Mouse (Mus musculus) stomach, embryonic 14.5 days (tissue): Measurements from ENCODE around the gene Thsd7b. TPM values are rescaled to one million over a fixed set of nuclear protein-coding genes. Genes with fewer than 3 reads are reported as not detected.
"Not testable (repeated sequence)": the region's sequence is repeated elsewhere in the genome, so short reads cannot be mapped to it uniquely, and the experiment has no call there.

Experiments
- ATAC-seq: fragments of 200-750 bp; cut with Nextera tagmentation; 2 replicates; pipeline ENCODE4 v1.8.0; 2017; ENCODE audit warnings: low read depth, moderate TSS enrichment; ENCODE audit not compliant: insufficient number of reproducible peaks, insufficient read depth, low FRiP score
- H3K27ac ChIP-seq: fragments of 300-500 bp; sonication (generic); 2 replicates; pipeline ENCODE4 v1.5.1; 2014; ENCODE audit warnings: mild to moderate bottlenecking, low read length, moderate library complexity, mixed read lengths
- H3K27me3 ChIP-seq: fragments of 300-500 bp; sonication (generic); 2 replicates; pipeline ENCODE4 v1.6.1; 2014; ENCODE audit warnings: low read length, control low read depth, mixed read lengths; ENCODE audit not compliant: control insufficient read depth, insufficient read depth
- H3K36me3 ChIP-seq: fragments of 300-500 bp; sonication (generic); 2 replicates; pipeline ENCODE4 v1.6.1; 2014; ENCODE audit warnings: mild to moderate bottlenecking, control low read depth, low read length, moderate library complexity, mixed read lengths; ENCODE audit not compliant: control insufficient read depth, insufficient read depth
- H3K4me1 ChIP-seq: fragments of 300-500 bp; sonication (generic); 2 replicates; pipeline ENCODE4 v1.6.1; 2014; ENCODE audit warnings: low read length, control low read depth, mixed read lengths; ENCODE audit not compliant: control insufficient read depth, insufficient read depth
- H3K4me2 ChIP-seq: fragments of 300-500 bp; sonication (generic); replicated peaks from 2 replicates; pipeline ENCODE4 v1.6.1; 2014; ENCODE audit warnings: low read depth, low read length, control low read depth
- H3K4me3 ChIP-seq: fragments of 300-500 bp; sonication (generic); 2 replicates; pipeline ENCODE4 v1.5.1; 2014; ENCODE audit warnings: low read depth, low read length, control low read depth
- H3K9ac ChIP-seq: fragments of 300-500 bp; sonication (generic); replicated peaks from 2 replicates; pipeline ENCODE4 v1.6.1; 2014; ENCODE audit warnings: low read depth, mild to moderate bottlenecking, control low read depth, low read length, moderate library complexity, mixed read lengths
- H3K9me3 ChIP-seq: fragments of 300-500 bp; sonication (generic); 2 replicates; pipeline ENCODE4 v1.6.1; 2016; ENCODE audit warnings: low read depth, low read length, control low read depth; ENCODE audit not compliant: control insufficient read depth
- WGBS: fragments of 180-500 bp; shearing (Covaris S2); extraction: QIAGEN DNeasy Blood & Tissue Kit; methylation state at CpG from one replicate; pipeline ENCODE4 v1.1.7; 2014; 5-methylcytosine and 5-hydroxymethylcytosine counted together
- polyA plus RNA-seq: library from polyadenylated mRNA; unstranded; fragments of >200 nt; fragmentation: Nextera tagmentation; extraction: Ambion mirVana; gene quantifications from 2 replicates; pipeline ENCODE4 v1.2.1, GENCODE M21; 2014

The Thsd7b gene
- polyA plus RNA-seq, 1 experiment from 2014 or later: 2.5 TPM

DNA sequence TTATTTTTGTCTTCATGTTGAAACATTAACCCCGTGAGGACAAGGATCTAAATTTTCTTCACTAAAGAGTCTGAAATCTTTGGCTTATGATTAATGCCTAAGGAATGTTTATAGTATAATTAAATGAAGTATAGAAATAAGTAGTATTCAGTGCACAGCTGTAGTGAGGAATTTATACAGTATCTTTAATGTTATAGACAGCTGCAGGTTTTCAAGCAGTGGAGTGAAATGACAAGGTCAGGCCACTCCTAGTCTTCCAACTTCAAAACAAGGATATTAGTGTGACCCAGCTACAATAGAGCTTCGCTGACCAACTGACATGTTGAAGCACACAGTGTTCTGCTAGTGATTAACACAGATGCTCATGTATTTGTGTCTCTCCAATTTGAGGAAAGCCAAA lies 949.8 kb downstream of the Thsd7b start:
- Histone ChIP-seq H3K4me3 (no peak overlapping the region), H3K9me3 (no peaks in the 10 kb centered on the region), H3K4me1 (no peaks in the 10 kb centered on the region), H3K4me2 (no peak overlapping the region), H3K36me3 (no peaks in the 10 kb centered on the region), H3K27me3 (no peaks in the 10 kb centered on the region), H3K9ac (no peak overlapping the region), H3K27ac (no peak overlapping the region)
- 22% methylated on average over 2 of the region's 2 CpGs for WGBS
- no peak for ATAC-seq

DNA sequence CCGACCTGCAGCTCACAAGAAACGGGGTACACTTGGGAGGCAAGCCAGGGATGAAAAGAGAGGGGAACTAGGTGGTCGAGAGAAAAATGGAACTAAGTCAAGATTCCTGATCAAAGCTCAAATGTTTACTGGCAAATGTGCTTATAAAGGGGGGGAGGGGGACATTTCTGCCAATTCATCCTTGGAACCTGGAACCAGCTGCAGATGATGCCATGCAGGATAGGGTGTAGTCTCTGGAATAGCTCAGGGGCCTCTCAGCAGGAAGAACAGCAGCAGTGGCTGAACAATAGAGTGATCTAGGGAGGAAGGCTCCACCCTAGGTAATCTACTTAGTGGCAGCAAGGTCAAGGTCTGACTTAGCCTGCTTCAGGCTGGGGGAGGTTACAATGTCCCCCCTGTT lies 972.5 kb downstream of the Thsd7b start:
- no peak for ATAC-seq
- Histone ChIP-seq H3K27ac (no peak overlapping the region), H3K9me3 (no peaks in the 10 kb centered on the region), H3K4me2 (no peak overlapping the region), H3K27me3 (no peaks in the 10 kb centered on the region), H3K4me1 (no peaks in the 10 kb centered on the region), H3K4me3 (no peak overlapping the region), H3K36me3 (no peaks in the 10 kb centered on the region), H3K9ac (no peak overlapping the region)
- 81% methylated on average over 3 of the region's 3 CpGs for WGBS

DNA sequence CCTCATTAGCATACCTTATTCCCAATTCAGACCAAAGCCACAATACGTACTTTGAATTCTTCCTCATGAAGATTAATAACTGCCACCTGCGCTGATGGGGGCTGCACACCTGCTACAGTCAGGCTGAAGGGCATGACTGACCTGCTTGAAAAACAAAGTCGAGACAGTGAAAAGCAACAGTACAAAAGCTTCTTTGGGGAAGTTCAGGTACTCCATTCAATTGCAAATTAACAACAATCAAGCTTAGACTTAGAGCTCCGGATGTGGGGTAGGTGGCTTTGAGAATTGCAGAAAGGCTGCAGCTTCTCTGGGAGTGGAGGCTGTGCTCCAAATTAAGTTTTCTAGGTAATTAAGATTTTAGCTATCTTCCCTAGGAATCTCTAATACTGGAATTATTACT lies 973.2 kb downstream of the Thsd7b start:
- not testable (repeated sequence) for ATAC-seq, H3K4me2 ChIP-seq
- 87% methylated on average over 4 of the region's 4 CpGs for WGBS

DNA sequence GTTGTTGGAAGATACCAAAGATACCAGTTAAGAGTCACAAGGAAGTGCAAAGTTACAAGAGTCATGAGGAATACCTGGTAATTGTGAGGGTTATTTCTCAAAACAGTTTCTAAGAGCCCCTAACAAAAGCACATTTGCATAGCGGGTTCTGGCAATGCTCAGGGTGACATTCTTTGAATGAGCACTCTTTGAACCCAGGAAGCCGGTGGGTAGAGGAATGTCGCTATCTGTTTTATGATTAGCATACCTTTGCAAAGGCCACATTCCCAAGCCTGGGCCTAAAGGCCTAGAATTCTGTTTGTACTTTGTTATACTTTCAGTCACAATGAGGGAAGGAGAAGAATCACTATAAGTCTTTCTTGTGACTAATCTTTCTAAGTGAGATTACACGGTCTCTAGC lies 973.8 kb downstream of the Thsd7b start:
- not testable (repeated sequence) for H3K36me3 ChIP-seq, H3K9me3 ChIP-seq, ATAC-seq, H3K4me1 ChIP-seq, H3K4me2 ChIP-seq, H3K27me3 ChIP-seq, H3K9ac ChIP-seq, H3K4me3 ChIP-seq, H3K27ac ChIP-seq
- 83% methylated on average over 4 of the region's 4 CpGs for WGBS

More for the DNA sequence above, 973.2 kb downstream of the Thsd7b start:
- not testable (repeated sequence) for H3K9me3 ChIP-seq, H3K27me3 ChIP-seq, H3K9ac ChIP-seq, H3K4me3 ChIP-seq, H3K27ac ChIP-seq, H3K4me1 ChIP-seq, H3K36me3 ChIP-seq

DNA sequence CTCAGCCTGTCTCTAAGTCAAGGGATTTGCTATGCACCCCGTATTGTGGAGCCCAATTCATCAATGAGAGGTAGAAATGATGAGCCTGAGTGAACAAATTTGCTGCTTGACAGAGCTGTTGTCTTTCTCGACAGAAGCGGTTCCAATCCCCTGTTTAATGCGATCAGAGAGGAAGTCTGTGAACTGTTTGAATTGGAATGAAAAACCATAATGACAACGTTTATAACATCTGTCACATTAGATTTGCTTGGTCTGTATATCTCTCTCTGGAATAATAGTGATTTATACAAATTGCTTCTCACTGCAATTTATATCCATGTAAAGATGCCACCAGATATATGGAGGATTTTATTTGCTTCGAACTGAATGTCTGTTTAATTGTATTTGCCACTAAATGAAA lies 988.9 kb downstream of the Thsd7b start:
- H3K9ac ChIP-seq: no peak overlapping the region
- H3K4me1 ChIP-seq: no peaks in the 10 kb centered on the region
- no peak overlapping the region for H3K4me2 ChIP-seq
- H3K27ac ChIP-seq: no peak overlapping the region
- H3K36me3 ChIP-seq: no peaks in the 10 kb centered on the region
- H3K4me3 ChIP-seq: no peak overlapping the region
- WGBS: 47% methylated on average over 6 of the region's 6 CpGs
- no peaks in the 10 kb centered on the region for H3K9me3 ChIP-seq
- H3K27me3 ChIP-seq: no peaks in the 10 kb centered on the region
- ATAC-seq: no peak
